Mouse (Mus musculus) testis, adult 2 months (tissue): ENCODE measurements around the gene Gm45062. TPM values are rescaled to one million over a fixed set of nuclear protein-coding genes. Genes with fewer than 3 reads are reported as not detected.
"Not testable (repeated sequence)": the region's sequence is repeated elsewhere in the genome, so short reads cannot be mapped to it uniquely, and the experiment has no call there.

Source experiments
- H3K27ac ChIP-seq: fragments of 200-500 bp; 2 replicates; pipeline ENCODE4 v1.5.1; 2012; ENCODE audit warnings: low read depth, low read length; ENCODE audit not compliant: control insufficient read depth, insufficient read depth
- H3K27me3 ChIP-seq: fragments of 200-500 bp; 2 replicates; pipeline ENCODE4 v1.6.1; 2012; ENCODE audit warnings: mild to moderate bottlenecking, low read length, moderate library complexity; ENCODE audit not compliant: control insufficient read depth, insufficient read depth
- H3K36me3 ChIP-seq: fragments of 200-500 bp; 2 replicates; pipeline ENCODE4 v1.6.1; 2012; ENCODE audit warnings: mild to moderate bottlenecking, low read length; ENCODE audit not compliant: control insufficient read depth, insufficient read depth
- H3K4me1 ChIP-seq: fragments of 200-500 bp; 2 replicates; pipeline ENCODE4 v1.6.1; 2012; ENCODE audit warnings: low read length; ENCODE audit not compliant: control insufficient read depth, insufficient read depth
- H3K4me3 ChIP-seq: fragments of 200-500 bp; 2 replicates; pipeline ENCODE4 v1.5.1; 2012; ENCODE audit warnings: low read depth, mild to moderate bottlenecking, low read length, moderate library complexity, mixed read lengths; ENCODE audit not compliant: control insufficient read depth
- CTCF ChIP-seq: fragments of 200-500 bp; IDR thresholded peaks from 2 replicates; pipeline ENCODE4 v1.5.1; 2012; ENCODE audit warnings: low read depth, mild to moderate bottlenecking, inconsistent platforms, low read length, moderate library complexity; ENCODE audit not compliant: control insufficient read depth, insufficient read depth, insufficient replicate concordance
- POLR2A ChIP-seq: fragments of 200-500 bp; IDR thresholded peaks from 2 replicates; pipeline ENCODE4 v1.6.1; 2012; ENCODE audit warnings: low read depth, mild to moderate bottlenecking, inconsistent platforms, low read length, moderate library complexity; ENCODE audit not compliant: control insufficient read depth
- polyA plus RNA-seq: library from polyadenylated mRNA; depleted of rRNA; stranded (reverse); fragments of >200 nt; gene quantifications from 2 replicates; pipeline ENCODE4 v1.2.3, GENCODE M21; 2012

The Gm45062 gene
- polyA plus RNA-seq, 1 experiment, result 4.6 TPM

DNA sequence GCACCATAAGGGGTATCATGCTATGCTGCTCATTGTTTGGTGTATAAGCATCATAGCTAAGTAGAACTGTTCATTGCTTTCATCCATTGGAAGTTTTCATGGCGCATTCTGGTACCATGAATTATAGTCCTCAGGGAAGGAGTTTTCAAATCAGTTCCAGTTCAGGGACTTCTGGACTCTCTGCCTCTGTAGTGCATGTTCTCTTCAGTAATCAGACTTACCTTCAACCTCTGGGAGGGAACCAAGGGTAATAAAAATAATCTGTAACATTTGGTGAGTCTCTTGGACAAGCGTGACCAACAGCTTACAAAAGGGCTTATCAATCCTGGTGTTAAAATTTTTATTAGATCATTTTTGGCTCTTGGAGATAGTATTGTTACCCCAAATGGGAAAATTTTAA lies 60.3 kb downstream of the Gm45062 start:
- no peak overlapping the region for H3K4me3 ChIP-seq
- H3K4me1 ChIP-seq, result no peaks in the 10 kb centered on the region
- no peaks in the 10 kb centered on the region for H3K27me3 ChIP-seq
- TF ChIP-seq CTCF (no peak), POLR2A (no peak)
- no peaks in the 10 kb centered on the region for H3K36me3 ChIP-seq
- H3K27ac ChIP-seq, result no peak overlapping the region

DNA sequence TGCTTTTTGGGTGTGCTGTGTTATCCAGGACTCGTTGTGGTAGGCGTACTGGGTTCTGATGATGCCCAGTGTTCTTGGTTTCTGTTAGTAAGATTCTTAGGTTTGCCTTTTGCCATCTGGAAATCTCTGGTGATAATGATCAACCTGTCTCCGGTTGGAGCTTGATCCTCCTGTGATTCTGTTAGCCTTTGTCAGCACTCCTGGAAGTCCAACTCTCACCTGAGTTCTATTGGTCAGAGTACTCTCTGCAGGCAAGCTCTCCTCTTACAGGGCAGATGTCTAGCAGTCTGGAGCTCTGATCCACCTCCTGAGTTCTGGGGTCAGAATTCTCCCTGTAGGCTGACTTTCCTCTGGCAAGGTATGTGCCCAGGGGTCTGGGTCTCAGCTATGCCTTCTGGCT lies 72.2 kb downstream of the Gm45062 start:
- H3K4me3 ChIP-seq, H3K27ac ChIP-seq, H3K27me3 ChIP-seq, H3K4me1 ChIP-seq, H3K36me3 ChIP-seq: not testable (repeated sequence)

DNA sequence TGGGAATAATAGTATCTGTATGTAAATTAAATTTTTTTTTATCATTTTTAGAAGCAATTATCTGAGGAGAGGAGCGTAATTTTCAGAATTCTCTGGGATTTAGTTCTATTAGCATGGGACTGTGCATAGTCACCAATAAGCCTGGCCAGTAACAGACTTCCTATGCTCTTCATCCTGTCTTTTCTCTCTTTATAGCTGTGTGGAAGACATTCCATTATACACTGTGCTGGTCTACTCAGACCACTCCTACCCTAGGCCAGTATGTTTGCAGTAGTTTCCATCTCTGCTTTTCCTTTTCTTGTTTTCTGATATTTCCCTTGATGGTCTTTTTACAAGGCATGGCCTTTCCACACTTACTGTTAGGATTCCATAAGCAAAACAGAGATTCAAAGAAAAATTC lies 74.1 kb downstream of the Gm45062 start:
- Histone ChIP-seq H3K27me3 (no peaks in the 10 kb centered on the region), H3K4me3 (no peak overlapping the region), H3K27ac (no peak overlapping the region), H3K4me1 (no peaks in the 10 kb centered on the region), H3K36me3 (no peaks in the 10 kb centered on the region)
- TF ChIP-seq CTCF (no peak), POLR2A (no peak)

GRCm38 (mm10) chr6:8336487-8337390 lies 77.5 kb downstream of the Gm45062 start:
- TF ChIP-seq CTCF (no peak), POLR2A (no peak)

DNA sequence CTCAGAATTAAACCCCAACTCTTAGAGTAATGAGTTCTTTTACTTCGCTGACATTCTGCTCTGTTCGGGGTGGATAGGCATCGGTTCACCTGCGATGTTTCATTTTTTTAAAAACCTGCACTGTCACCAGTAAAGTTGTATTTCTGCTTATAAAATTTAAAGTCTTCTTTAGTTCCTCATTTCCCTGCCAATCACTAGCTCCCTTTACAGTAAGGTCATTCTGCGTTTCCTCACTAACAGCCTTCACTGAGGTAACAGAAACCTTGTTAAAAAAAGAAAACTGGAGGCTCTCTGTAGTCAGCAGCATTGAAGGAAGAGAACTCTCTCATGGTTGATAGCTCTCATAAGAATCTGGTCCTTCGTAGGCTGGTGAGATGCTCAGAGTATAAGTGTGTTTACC lies 80.2 kb downstream of the Gm45062 start:
- Histone ChIP-seq H3K4me1 (no peaks in the 10 kb centered on the region), H3K27ac (no peak overlapping the region), H3K36me3 (no peaks in the 10 kb centered on the region), H3K4me3 (no peak overlapping the region), H3K27me3 (no peaks in the 10 kb centered on the region)
- TF ChIP-seq CTCF, result no peak
- TF ChIP-seq POLR2A, result no peak

More at GRCm38 (mm10) chr6:8336487-8337390, 77.5 kb downstream of the Gm45062 start:
- Histone ChIP-seq H3K4me3 (no peak overlapping the region), H3K27ac (no peak overlapping the region), H3K27me3 (no peaks in the 10 kb centered on the region), H3K4me1 (no peaks in the 10 kb centered on the region), H3K36me3 (no peaks in the 10 kb centered on the region)

GRCm38 (mm10) chr6:8343271-8343670 lies 84.0 kb downstream of the Gm45062 start:
- no peaks in the 10 kb centered on the region for H3K36me3 ChIP-seq
- H3K27ac ChIP-seq, result no peak overlapping the region
- TF ChIP-seq CTCF (no peak), POLR2A (no peak)

GRCm38 (mm10) chr6:8345219-8345856 lies 86.1 kb downstream of the Gm45062 start:
- Histone ChIP-seq H3K4me3 (no peak overlapping the region), H3K36me3 (no peaks in the 10 kb centered on the region), H3K27me3 (no peaks in the 10 kb centered on the region), H3K4me1 (no peaks in the 10 kb centered on the region), H3K27ac (no peak overlapping the region)
- TF ChIP-seq CTCF (no peak), POLR2A (no peak)

More at GRCm38 (mm10) chr6:8343271-8343670, 84.0 kb downstream of the Gm45062 start:
- Histone ChIP-seq H3K27me3 (no peaks in the 10 kb centered on the region), H3K4me3 (no peak overlapping the region), H3K4me1 (no peaks in the 10 kb centered on the region)
